Mouse (Mus musculus) cortical plate, adult 2 months (tissue): ENCODE data around the gene Git1.

Experiments
- CTCF ChIP-seq: fragments of 200-500 bp; IDR thresholded peaks from 2 replicates; pipeline ENCODE4 v1.5.1; 2011; ENCODE audit warnings: mild to moderate bottlenecking, control low read depth, low read length; ENCODE audit not compliant: insufficient read depth; ENCODE audit errors: extremely low read depth
- POLR2A ChIP-seq: fragments of 200-500 bp; IDR thresholded peaks from 2 replicates; pipeline ENCODE4 v1.6.1; 2011; ENCODE audit warnings: mild to moderate bottlenecking, low read length, control low read depth; ENCODE audit not compliant: insufficient read depth; ENCODE audit errors: extremely low read depth

- TF ChIP-seq POLR2A = 0 out of 2 replicates have a peak, but pooled peaks have one; percentile 48
- no peak for TF ChIP-seq CTCF
Measured at GRCm38 (mm10) chr11:77491502-77492291, 1.7 kb upstream of the Git1 start.
